Mouse (Mus musculus) heart, postnatal 0 days (tissue): ENCODE data around the gene Wdr66.
A peak's percentile ranks its signal among the peaks of the same experiment; 100 is the strongest.

Source experiments
- CTCF ChIP-seq: IDR thresholded peaks from 2 replicates; pipeline ENCODE4 v1.5.1; 2016; ENCODE audit warnings: antibody characterized with exemption, control low read depth, low read depth
- EP300 ChIP-seq: IDR thresholded peaks from 2 replicates; pipeline ENCODE4 v1.6.1; 2016; ENCODE audit warnings: antibody characterized with exemption, low read depth

- peak; percentile 8; the same call in 1 of the 2 replicates for TF ChIP-seq CTCF
- TF ChIP-seq EP300, result no peak
These were observed 111.0 kb downstream of the Wdr66 start for GRCm38 (mm10) chr5:123362911-123363310.
